Mouse (Mus musculus): Measurements from ENCODE around the gene Inf2. TPM values are rescaled to one million over a fixed set of nuclear protein-coding genes. Genes with fewer than 3 reads are reported as not detected.

Gene Inf2
- polyA plus RNA-seq, 1 experiment from 2014 or later, result 3.9 TPM

Small RNA genes lying within 50 kb of the gene (microRNA-seq; reads per million reads assigned to microRNA genes)
- gene Mir6939, result 0.66 reads per million

Other genes starting within 250 kb of the Inf2 start
- 0.14 and 0.22 TPM in 2 replicates for gene A530016L24Rik, start 99.3 kb upstream of the Inf2 start, polyA plus RNA-seq (2015; fragmentation: Nextera tagmentation; extraction: Ambion mirVana)
- gene Tmem179, start 72.0 kb upstream of the Inf2 start, polyA plus RNA-seq (2015; fragmentation: Nextera tagmentation; extraction: Ambion mirVana), result 48.4 and 51.6 TPM in 2 replicates
- 2.0 and 2.2 TPM in 2 replicates for gene Adssl1, start 31.3 kb downstream of the Inf2 start, polyA plus RNA-seq (2015; fragmentation: Nextera tagmentation; extraction: Ambion mirVana)
- 77.2 and 91.2 TPM in 2 replicates for gene Siva1, start 55.9 kb downstream of the Inf2 start, polyA plus RNA-seq (2015; fragmentation: Nextera tagmentation; extraction: Ambion mirVana)
- 79.1 and 147 TPM in 2 replicates for gene Akt1, start 86.1 kb downstream of the Inf2 start, polyA plus RNA-seq (2015; fragmentation: Nextera tagmentation; extraction: Ambion mirVana)
- gene Zbtb42, start 90.0 kb downstream of the Inf2 start, polyA plus RNA-seq (2015; fragmentation: Nextera tagmentation; extraction: Ambion mirVana), result 0.98 TPM in 2 replicates
- 24.0 and 27.0 TPM in 2 replicates for gene Cep170b, start 131.7 kb downstream of the Inf2 start, polyA plus RNA-seq (2015; fragmentation: Nextera tagmentation; extraction: Ambion mirVana)
- gene Pld4, start 171.9 kb downstream of the Inf2 start, polyA plus RNA-seq (2015; fragmentation: Nextera tagmentation; extraction: Ambion mirVana), result 5.3 and 6.2 TPM in 2 replicates
- gene Ahnak2, start 213.9 kb downstream of the Inf2 start, polyA plus RNA-seq (2015; fragmentation: Nextera tagmentation; extraction: Ambion mirVana), result 0.92 and 1.1 TPM in 2 replicates
- 16.9 and 18.5 TPM in 2 replicates for gene Clba1, start 220.2 kb downstream of the Inf2 start, polyA plus RNA-seq (2015; fragmentation: Nextera tagmentation; extraction: Ambion mirVana)
- gene Cdca4, start 240.6 kb downstream of the Inf2 start, polyA plus RNA-seq (2015; fragmentation: Nextera tagmentation; extraction: Ambion mirVana), result 81.3 and 82.0 TPM in 2 replicates

All from forebrain, embryonic 15.5 days (tissue).